Mouse (Mus musculus) stomach, postnatal 0 days (tissue): ENCODE results near the gene Cript. TPM values are rescaled to one million over a fixed set of nuclear protein-coding genes. Genes with fewer than 3 reads are reported as not detected.

Source experiments
- ATAC-seq: fragments of 200-750 bp; cut with Nextera tagmentation; 2 replicates; pipeline ENCODE4 v1.8.0; 2017; ENCODE audit not compliant: low FRiP score, low TSS enrichment
- DNase-seq: peaks from one replicate; pipeline ENCODE4 v3.0.0-alpha.2; 2016; ENCODE audit warnings: low spot score
- H3K27ac ChIP-seq: fragments of 300-500 bp; sonication (generic); replicated peaks from 2 replicates; pipeline ENCODE4 v1.5.1; 2014; ENCODE audit warnings: mild to moderate bottlenecking, control low read depth
- H3K27me3 ChIP-seq: fragments of 300-500 bp; sonication (generic); 2 replicates; pipeline ENCODE4 v1.6.1; 2014; ENCODE audit warnings: low read length; ENCODE audit not compliant: control insufficient read depth, insufficient read depth
- H3K36me3 ChIP-seq: fragments of 300-500 bp; sonication (generic); 2 replicates; pipeline ENCODE4 v1.6.1; 2014; ENCODE audit warnings: low read length, mixed read lengths; ENCODE audit not compliant: control insufficient read depth, insufficient read depth
- H3K4me1 ChIP-seq: fragments of 300-500 bp; sonication (generic); replicated peaks from 2 replicates; pipeline ENCODE4 v1.6.1; 2014; ENCODE audit warnings: antibody characterized with exemption; ENCODE audit not compliant: control insufficient read depth, insufficient read depth
- H3K4me2 ChIP-seq: fragments of 300-500 bp; sonication (generic); replicated peaks from 2 replicates; pipeline ENCODE4 v1.6.1; 2014; ENCODE audit warnings: low read depth, mild to moderate bottlenecking, control low read depth, moderate library complexity
- H3K4me3 ChIP-seq: fragments of 300-500 bp; sonication (generic); 2 replicates; pipeline ENCODE4 v1.5.1; 2014; ENCODE audit warnings: low read depth, low read length, control low read depth
- H3K9ac ChIP-seq: fragments of 300-500 bp; sonication (generic); 2 replicates; pipeline ENCODE4 v1.6.1; 2014; ENCODE audit warnings: mild to moderate bottlenecking, low read length, control low read depth, mixed read lengths
- H3K9me3 ChIP-seq: fragments of 300-500 bp; sonication (generic); 2 replicates; pipeline ENCODE4 v1.6.1; 2016; ENCODE audit warnings: low read length; ENCODE audit not compliant: control insufficient read depth
- CTCF ChIP-seq: IDR thresholded peaks from 2 replicates; pipeline ENCODE4 v1.5.1; 2016; ENCODE audit warnings: antibody characterized with exemption, low read depth, mild to moderate bottlenecking, moderate library complexity
- EP300 ChIP-seq: optimal IDR thresholded peaks from 2 replicates; pipeline ENCODE3; 2016; ENCODE audit warnings: antibody characterized with exemption
- WGBS: fragments of 180-500 bp; shearing (Covaris S2); extraction: QIAGEN DNeasy Blood & Tissue Kit; methylation state at CpG from one replicate; pipeline ENCODE4 v1.1.7; 2014; 5-methylcytosine and 5-hydroxymethylcytosine counted together
- polyA plus RNA-seq: library from polyadenylated mRNA; unstranded; fragments of >200 nt; fragmentation: Nextera tagmentation; extraction: Ambion mirVana; gene quantifications from 2 replicates; pipeline ENCODE4 v1.2.1, GENCODE M21; 2015

Cript gene
- polyA plus RNA-seq, 1 experiment from 2014 or later, result 140 TPM

GRCm38 (mm10) chr17:87041739-87042138, 16.4 kb downstream of the Cript start:
- no peak for ATAC-seq

GRCm38 (mm10) chr17:87044364-87044763, 19.0 kb downstream of the Cript start:
- no peaks in the 10 kb centered on the region for H3K36me3 ChIP-seq
- no peaks in the 10 kb centered on the region for H3K9me3 ChIP-seq
- no peaks in the 10 kb centered on the region for H3K27me3 ChIP-seq
- no peak overlapping the region for H3K4me3 ChIP-seq
- no peak overlapping the region for H3K27ac ChIP-seq
- DNase-seq, result peak; percentile 91
- no peak overlapping the region for H3K9ac ChIP-seq
- peak; percentile 83 for ATAC-seq
- TF ChIP-seq EP300 (no peak), CTCF (peak; percentile 100)
- WGBS, result 2% methylated on average over 15 of the region's 15 CpGs
- H3K4me2 ChIP-seq, result no peak overlapping the region
- no peaks in the 10 kb centered on the region for H3K4me1 ChIP-seq

More at GRCm38 (mm10) chr17:87041739-87042138, 16.4 kb downstream of the Cript start:
- no peaks in the 10 kb centered on the region for H3K4me1 ChIP-seq
- no peaks in the 10 kb centered on the region for H3K27me3 ChIP-seq
- 53% methylated on average over 19 of the region's 19 CpGs for WGBS
- TF ChIP-seq EP300 (no peak), CTCF (no peak)
- H3K9me3 ChIP-seq, result no peaks in the 10 kb centered on the region
- no peak overlapping the region for H3K27ac ChIP-seq
- H3K4me3 ChIP-seq, result no peak overlapping the region
- peak; percentile 18 for DNase-seq
- H3K4me2 ChIP-seq, result no peak overlapping the region
- no peak overlapping the region for H3K9ac ChIP-seq
- no peaks in the 10 kb centered on the region for H3K36me3 ChIP-seq

- Histone ChIP-seq H3K36me3 (no peaks in the 10 kb centered on the region), H3K4me2 (no peak overlapping the region), H3K27ac (no peak overlapping the region), H3K9ac (no peak overlapping the region), H3K4me3 (no peak overlapping the region), H3K9me3 (no peaks in the 10 kb centered on the region), H3K4me1 (no peaks in the 10 kb centered on the region), H3K27me3 (no peaks in the 10 kb centered on the region)
- WGBS, result 79% methylated on average over 8 of the region's 8 CpGs
- ATAC-seq (no peak), DNase-seq (no peak)
- TF ChIP-seq EP300, result no peak
- TF ChIP-seq CTCF, result no peak
Observed at GRCm38 (mm10) chr17:87044796-87045195, 19.4 kb downstream of the Cript start.

- Histone ChIP-seq H3K9me3 (no peaks in the 10 kb centered on the region), H3K4me2 (no peak overlapping the region), H3K9ac (no peak overlapping the region), H3K4me1 (no peaks in the 10 kb centered on the region), H3K36me3 (no peaks in the 10 kb centered on the region), H3K27me3 (no peaks in the 10 kb centered on the region), H3K4me3 (no peak overlapping the region), H3K27ac (no peak overlapping the region)
- DNase-seq, result no peak
- WGBS, result 59% methylated on average over 5 of the region's 5 CpGs
- no peak for ATAC-seq
- TF ChIP-seq EP300 (no peak), CTCF (no peak)
Observed at GRCm38 (mm10) chr17:87049696-87050095, 24.3 kb downstream of the Cript start.

GRCm38 (mm10) chr17:87050469-87051175, 25.3 kb downstream of the Cript start:
- H3K4me1 ChIP-seq, result no peaks in the 10 kb centered on the region
- ATAC-seq, result no peak
- TF ChIP-seq EP300, result no peak
- no peak for TF ChIP-seq CTCF
- no peak for DNase-seq
- H3K4me2 ChIP-seq, result no peak overlapping the region
- H3K27ac ChIP-seq, result no peak overlapping the region
- 51% methylated on average over 9 of the region's 9 CpGs for WGBS
- no peaks in the 10 kb centered on the region for H3K27me3 ChIP-seq
- no peaks in the 10 kb centered on the region for H3K36me3 ChIP-seq
- no peak overlapping the region for H3K4me3 ChIP-seq
- no peak overlapping the region for H3K9ac ChIP-seq
- no peaks in the 10 kb centered on the region for H3K9me3 ChIP-seq

DNA sequence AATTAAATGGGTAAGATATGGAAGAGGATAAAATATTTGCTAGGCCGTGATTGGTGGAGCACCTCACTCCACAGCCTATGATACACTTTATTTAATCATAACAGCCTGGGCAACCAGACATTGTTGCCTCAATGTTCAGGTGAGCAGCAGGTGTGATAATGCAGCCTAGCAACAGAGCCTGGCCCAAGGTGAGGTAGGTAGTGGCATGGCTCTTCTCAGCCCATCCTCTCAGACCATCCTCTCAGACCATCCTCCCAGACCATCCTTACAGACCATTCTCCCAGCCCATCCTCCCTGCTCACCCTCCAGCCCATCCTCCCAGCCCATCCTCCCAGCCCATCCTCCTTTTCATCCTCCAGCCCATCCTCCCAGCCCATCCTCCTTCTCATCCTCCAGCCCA, 26.3 kb downstream of the Cript start:
- H3K27ac ChIP-seq, result no peak overlapping the region
- H3K4me3 ChIP-seq, result no peak overlapping the region
- H3K9me3 ChIP-seq, result no peaks in the 10 kb centered on the region
- no peaks in the 10 kb centered on the region for H3K4me1 ChIP-seq
- DNase-seq (no peak), ATAC-seq (no peak)
- WGBS, result 100% methylated on average over 1 of the region's 1 CpGs
- no peaks in the 10 kb centered on the region for H3K36me3 ChIP-seq
- no peaks in the 10 kb centered on the region for H3K27me3 ChIP-seq
- no peak overlapping the region for H3K4me2 ChIP-seq
- TF ChIP-seq EP300 (no peak), CTCF (no peak)
- no peak overlapping the region for H3K9ac ChIP-seq
